24 mouse cellular contexts compared by ENCODE assay signal in genomic region chr5:149207661-149208060, GRCm38 (mm10).
"Had no signal": no experiment of that assay in that cellular context is flagged by ENCODE, and none has a peak within 500 bp of the region (broad histone marks: within the 10 kb centered on the region; RNA-seq: fewer than 3 reads in every experiment).

No protein-coding gene starts in this region.

- H3K4me2 ChIP-seq: limb, embryonic 13.5 days; liver, embryonic 12.5 days; liver, embryonic 15.5 days; lung, embryonic 15.5 days; neural tube, embryonic 12.5 days; neural tube, embryonic 15.5 days had no signal

- H3K9ac ChIP-seq: limb, embryonic 13.5 days; liver, embryonic 12.5 days; liver, embryonic 15.5 days; lung, embryonic 15.5 days; neural tube, embryonic 12.5 days; neural tube, embryonic 15.5 days had no signal

- H3K9me3 ChIP-seq: limb, embryonic 10.5 days; limb, embryonic 13.5 days; liver, embryonic 12.5 days; liver, embryonic 15.5 days; lung, embryonic 15.5 days; megakaryocyte, embryonic 14.5 days; neural tube, embryonic 12.5 days; neural tube, embryonic 15.5 days had no signal

- H3K4me1 ChIP-seq: limb, embryonic 10.5 days had no signal

- ATAC-seq: liver, embryonic 12.5 days had no signal

- H3K27ac ChIP-seq: kidney, postnatal 0 days; layer of hippocampus, adult 2 months; limb, embryonic 10.5 days; limb, embryonic 13.5 days; liver, embryonic 12.5 days; liver, embryonic 15.5 days; lung, embryonic 15.5 days; neural tube, embryonic 12.5 days; neural tube, embryonic 15.5 days; stomach, postnatal 0 days had no signal

- H3K4me3 ChIP-seq: layer of hippocampus, adult 2 months; limb, embryonic 10.5 days; limb, embryonic 13.5 days; liver, embryonic 12.5 days; liver, embryonic 15.5 days; lung, embryonic 15.5 days; megakaryocyte, embryonic 14.5 days; neural tube, embryonic 12.5 days; neural tube, embryonic 15.5 days had no signal

- DNase-seq: kidney, adult 2 months; kidney, postnatal 25 days; layer of hippocampus, adult 9-11 months; liver; lung, adult 18-20 months; lung, postnatal 10 days; lung, postnatal 36 days; right cerebral cortex, adult 18-20 months; right cerebral cortex, postnatal 14 days; right cerebral cortex, postnatal 4 days; thymus, adult 2 months; thymus, postnatal 14 days; thymus, postnatal 4 days had no signal

- H3K27me3 ChIP-seq: limb, embryonic 13.5 days; liver, embryonic 12.5 days; liver, embryonic 15.5 days; lung, embryonic 15.5 days; megakaryocyte, embryonic 14.5 days; neural tube, embryonic 12.5 days; neural tube, embryonic 15.5 days had no signal
